Mouse (Mus musculus): Measurements from ENCODE around the gene AB124611. TPM values are rescaled to one million over a fixed set of nuclear protein-coding genes. Genes with fewer than 3 reads are reported as not detected.

Gene AB124611
- polyA plus RNA-seq, 1 experiment = 0.13 TPM

- H3K4me3 ChIP-seq (replicated peaks) = no peak overlapping the region
- TF ChIP-seq GATA1 (IDR thresholded peaks at IDR 0.05; ENCODE audit: low read length) = no peak
- H3K27me3 ChIP-seq (ENCODE audit: control insufficient read depth) = no peaks in the 10 kb centered on the region
- H3K9me3 ChIP-seq (ENCODE audit: control insufficient read depth, low read length) = no peaks in the 10 kb centered on the region
- H3K4me1 ChIP-seq (ENCODE audit: control insufficient read depth) = peaks cover 86% of the 10 kb centered on the region
- H3K36me3 ChIP-seq (ENCODE audit: control insufficient read depth) = peaks cover 88% of the 10 kb centered on the region
Observed at GRCm38 (mm10) chr9:21553607-21554273, 27.8 kb downstream of the AB124611 start.

GRCm38 (mm10) chr9:21555198-21555742, 29.3 kb downstream of the AB124611 start:
- Histone ChIP-seq H3K36me3 (ENCODE audit: control insufficient read depth) (peaks cover 86% of the 10 kb centered on the region), H3K27me3 (ENCODE audit: control insufficient read depth) (no peaks in the 10 kb centered on the region)

GRCm38 (mm10) chr9:21556996-21557395, 31.0 kb downstream of the AB124611 start:
- Histone ChIP-seq H3K4me1 (ENCODE audit: control insufficient read depth) (peaks cover 86% of the 10 kb centered on the region), H3K9me3 (ENCODE audit: control insufficient read depth, low read length) (no peaks in the 10 kb centered on the region), H3K36me3 (ENCODE audit: control insufficient read depth) (peaks cover 85% of the 10 kb centered on the region), H3K4me3 (replicated peaks) (no peak overlapping the region), H3K27me3 (ENCODE audit: control insufficient read depth) (no peaks in the 10 kb centered on the region)
- TF ChIP-seq GATA1 (IDR thresholded peaks at IDR 0.05; ENCODE audit: low read length) (no peak), TAL1 (IDR thresholded peaks at IDR 0.05; ENCODE audit: low read length) (no peak)

More at GRCm38 (mm10) chr9:21555198-21555742, 29.3 kb downstream of the AB124611 start:
- Histone ChIP-seq H3K9me3 (ENCODE audit: control insufficient read depth, low read length) (no peaks in the 10 kb centered on the region), H3K4me1 (ENCODE audit: control insufficient read depth) (peaks cover 87% of the 10 kb centered on the region), H3K4me3 (replicated peaks) (peak overlapping the region; percentile 17)
- TF ChIP-seq TAL1 (IDR thresholded peaks at IDR 0.05; ENCODE audit: low read length) = no peak
- no peak for TF ChIP-seq GATA1 (IDR thresholded peaks at IDR 0.05; ENCODE audit: low read length)

GRCm38 (mm10) chr9:21557556-21557955, 31.6 kb downstream of the AB124611 start:
- Histone ChIP-seq H3K4me1 (ENCODE audit: control insufficient read depth) (peaks cover 86% of the 10 kb centered on the region), H3K27me3 (ENCODE audit: control insufficient read depth) (no peaks in the 10 kb centered on the region), H3K9me3 (ENCODE audit: control insufficient read depth, low read length) (no peaks in the 10 kb centered on the region), H3K4me3 (replicated peaks) (peak overlapping the region; percentile 53), H3K36me3 (ENCODE audit: control insufficient read depth) (peaks cover 84% of the 10 kb centered on the region)
- TF ChIP-seq GATA1 (IDR thresholded peaks at IDR 0.05; ENCODE audit: low read length) (no peak), TAL1 (IDR thresholded peaks at IDR 0.05; ENCODE audit: low read length) (no peak)

GRCm38 (mm10) chr9:21558366-21558765, 32.4 kb downstream of the AB124611 start:
- H3K27me3 ChIP-seq (ENCODE audit: control insufficient read depth) = no peaks in the 10 kb centered on the region
- H3K4me3 ChIP-seq (replicated peaks) = peak overlapping the region; percentile 53
- peaks cover 84% of the 10 kb centered on the region for H3K36me3 ChIP-seq (ENCODE audit: control insufficient read depth)
- TF ChIP-seq TAL1 (IDR thresholded peaks at IDR 0.05; ENCODE audit: low read length) = peak; percentile 97
- peak; percentile 93 for TF ChIP-seq GATA1 (IDR thresholded peaks at IDR 0.05; ENCODE audit: low read length)
- H3K9me3 ChIP-seq (ENCODE audit: control insufficient read depth, low read length) = no peaks in the 10 kb centered on the region
- H3K4me1 ChIP-seq (ENCODE audit: control insufficient read depth) = peaks cover 86% of the 10 kb centered on the region

- H3K4me1 ChIP-seq (ENCODE audit: control insufficient read depth) = peaks cover 83% of the 10 kb centered on the region
- TF ChIP-seq TAL1 (IDR thresholded peaks at IDR 0.05; ENCODE audit: low read length) = no peak
- peaks cover 80% of the 10 kb centered on the region for H3K36me3 ChIP-seq (ENCODE audit: control insufficient read depth)
- H3K9me3 ChIP-seq (ENCODE audit: control insufficient read depth, low read length) = no peaks in the 10 kb centered on the region
- peak overlapping the region; percentile 53 for H3K4me3 ChIP-seq (replicated peaks)
- H3K27me3 ChIP-seq (ENCODE audit: control insufficient read depth) = no peaks in the 10 kb centered on the region
Observed at GRCm38 (mm10) chr9:21559151-21559550, 33.2 kb downstream of the AB124611 start.

- Histone ChIP-seq H3K4me3 (replicated peaks) (no peak overlapping the region), H3K4me1 (ENCODE audit: control insufficient read depth) (peaks cover 76% of the 10 kb centered on the region), H3K27me3 (ENCODE audit: control insufficient read depth) (no peaks in the 10 kb centered on the region), H3K36me3 (ENCODE audit: control insufficient read depth) (peaks cover 79% of the 10 kb centered on the region), H3K9me3 (ENCODE audit: control insufficient read depth, low read length) (no peaks in the 10 kb centered on the region)
- TF ChIP-seq TAL1 (IDR thresholded peaks at IDR 0.05; ENCODE audit: low read length) = no peak
- no peak for TF ChIP-seq GATA1 (IDR thresholded peaks at IDR 0.05; ENCODE audit: low read length)
Observed at GRCm38 (mm10) chr9:21564420-21564819, 38.4 kb downstream of the AB124611 start.

GRCm38 (mm10) chr9:21565004-21565586, 39.1 kb downstream of the AB124611 start:
- peaks cover 82% of the 10 kb centered on the region for H3K36me3 ChIP-seq (ENCODE audit: control insufficient read depth)
- H3K4me3 ChIP-seq (replicated peaks) = peak overlapping the region; percentile 13
- no peaks in the 10 kb centered on the region for H3K9me3 ChIP-seq (ENCODE audit: control insufficient read depth, low read length)
- peaks cover 71% of the 10 kb centered on the region for H3K4me1 ChIP-seq (ENCODE audit: control insufficient read depth)
- TF ChIP-seq TAL1 (IDR thresholded peaks at IDR 0.05; ENCODE audit: low read length) (no peak), GATA1 (IDR thresholded peaks at IDR 0.05; ENCODE audit: low read length) (no peak)
- H3K27me3 ChIP-seq (ENCODE audit: control insufficient read depth) = no peaks in the 10 kb centered on the region

- H3K9me3 ChIP-seq (ENCODE audit: control insufficient read depth, low read length) = no peaks in the 10 kb centered on the region
- H3K36me3 ChIP-seq (ENCODE audit: control insufficient read depth) = peaks cover 81% of the 10 kb centered on the region
- peaks cover 58% of the 10 kb centered on the region for H3K4me1 ChIP-seq (ENCODE audit: control insufficient read depth)
- H3K27me3 ChIP-seq (ENCODE audit: control insufficient read depth) = no peaks in the 10 kb centered on the region
- no peak overlapping the region for H3K4me3 ChIP-seq (replicated peaks)
- TF ChIP-seq TAL1 (IDR thresholded peaks at IDR 0.05; ENCODE audit: low read length) (no peak), GATA1 (IDR thresholded peaks at IDR 0.05; ENCODE audit: low read length) (no peak)
Observed at GRCm38 (mm10) chr9:21566538-21566937, 40.6 kb downstream of the AB124611 start.
